In the genomic region with DNA sequence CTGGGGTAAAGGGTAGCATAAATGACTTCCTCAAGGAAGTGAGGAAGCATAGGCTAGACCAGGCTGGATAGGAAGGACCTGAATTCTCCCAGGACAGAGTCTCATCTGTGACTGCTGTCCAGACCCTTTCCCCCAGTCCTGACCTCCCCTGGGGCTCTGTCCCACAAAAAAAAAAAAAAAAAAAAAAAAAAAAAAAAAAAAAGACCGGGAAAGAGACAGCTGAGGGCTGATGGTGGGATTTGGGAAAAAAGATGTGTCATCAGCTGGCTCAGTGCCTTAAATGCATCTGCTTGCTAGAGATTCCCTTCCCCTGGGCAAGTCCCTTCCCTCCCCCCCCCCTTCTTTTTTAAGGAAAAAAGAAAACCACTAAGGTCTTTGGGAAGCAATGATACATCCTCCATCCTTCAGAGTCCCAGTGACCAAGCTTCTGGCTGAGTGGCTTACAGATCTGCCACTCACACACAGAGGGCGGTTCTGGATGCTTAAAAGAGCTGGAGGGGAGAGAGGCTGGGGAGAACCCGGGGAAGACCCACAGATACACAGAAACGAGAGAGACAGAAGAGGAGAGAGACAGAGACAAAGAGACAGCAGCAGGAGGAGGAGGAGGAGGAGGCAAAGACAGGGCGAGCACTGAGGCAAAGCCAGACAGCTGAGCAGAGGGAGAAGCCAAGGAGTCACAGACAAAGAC, we compare ENCODE assay signal across 7 mouse cellular contexts. TPM values are rescaled to one million over a fixed set of nuclear protein-coding genes. Genes with fewer than 3 reads are reported as not detected.
DNase-seq lines count a peak whose midpoint lies in the region; ATAC-seq lines count a peak whose summit lies in the region.

A gene (plus strand): TSS at position 509 of the 688 bp plus-strand sequence.

- no peaks in the 10 kb centered on the region for H3K9me3 ChIP-seq in forebrain, embryonic 10.5 days
- H3K9me3 ChIP-seq in hindbrain, embryonic 10.5 days, result no peaks in the 10 kb centered on the region
- no peaks in the 10 kb centered on the region for H3K9me3 ChIP-seq in neural tube, embryonic 13.5 days

- H3K27ac ChIP-seq in forebrain, embryonic 10.5 days, result peak within 1 kb of the TSS; percentile 95
- peak within 1 kb of the TSS; percentile 96 for H3K27ac ChIP-seq in hindbrain, embryonic 10.5 days
- H3K27ac ChIP-seq in neural tube, embryonic 13.5 days (replicated peaks), result peak within 1 kb of the TSS; percentile 81

- peaks cover 14% of the 10 kb centered on the region for H3K27me3 ChIP-seq in forebrain, embryonic 10.5 days (ENCODE audit: poor library complexity, severe bottlenecking)
- H3K27me3 ChIP-seq in hindbrain, embryonic 10.5 days (ENCODE audit: insufficient read depth, poor library complexity, severe bottlenecking), result no peaks in the 10 kb centered on the region
- H3K27me3 ChIP-seq in neural tube, embryonic 13.5 days, result no peaks in the 10 kb centered on the region

- WGBS in forebrain, embryonic 10.5 days, result 12% methylated on average over 5 of the region's 5 CpGs
- 17% methylated on average over 5 of the region's 5 CpGs for WGBS in hindbrain, embryonic 10.5 days
- WGBS in neural tube, embryonic 13.5 days, result 17% methylated on average over 5 of the region's 5 CpGs

- H3K4me2 ChIP-seq in neural tube, embryonic 13.5 days, result peak within 1 kb of the TSS; percentile 53

- peak within 1 kb of the TSS; percentile 53 for H3K4me3 ChIP-seq in forebrain, embryonic 10.5 days
- H3K4me3 ChIP-seq in hindbrain, embryonic 10.5 days, result peak within 1 kb of the TSS; percentile 55
- H3K4me3 ChIP-seq in neural tube, embryonic 13.5 days, result peak within 1 kb of the TSS; percentile 29

- H3K4me1 ChIP-seq in forebrain, embryonic 10.5 days, result peaks cover 77% of the 10 kb centered on the region
- peaks cover 73% of the 10 kb centered on the region for H3K4me1 ChIP-seq in hindbrain, embryonic 10.5 days (replicated peaks)
- H3K4me1 ChIP-seq in neural tube, embryonic 13.5 days (replicated peaks), result peaks cover 68% of the 10 kb centered on the region

- DNase-seq in testis, postnatal 10 days (ENCODE audit: low spot score), result peak; percentile 63
- no peak for DNase-seq in testis, postnatal 14 days (ENCODE audit: low spot score)
- DNase-seq in forebrain, embryonic 10.5 days (ENCODE audit: extremely low spot score, low spot score), result peak; percentile 54
- peak; percentile 66 for DNase-seq in hindbrain, embryonic 10.5 days (ENCODE audit: low spot score)
- peak in 1 of 2 experiments; percentile 34 for DNase-seq in left cerebral cortex, postnatal 36 days (ENCODE audit: low spot score in 2 of 2)
- DNase-seq in c-Kit-positive CD71-positive TER-119-positive erythroid progenitor cells, embryonic 14.5 days (ENCODE audit: low spot score), result no peak

- peaks cover 30% of the 10 kb centered on the region for H3K36me3 ChIP-seq in forebrain, embryonic 10.5 days (replicated peaks)
- peaks cover 22% of the 10 kb centered on the region for H3K36me3 ChIP-seq in hindbrain, embryonic 10.5 days
- H3K36me3 ChIP-seq in neural tube, embryonic 13.5 days, result peaks cover 6% of the 10 kb centered on the region; the same call in 1 of the 2 replicates

- intact Hi-C loops in left cerebral cortex, postnatal 36 days (cut with DNase I), result loop anchor here (10.0 kb wide), 1 partner anchor 135 kb away; a partner anchor contains a TSS

- ATAC-seq in neural tube, embryonic 13.5 days (ENCODE audit: low read depth), result no peak

- peak within 1 kb of the TSS; percentile 41 for H3K9ac ChIP-seq in neural tube, embryonic 13.5 days

RNA-seq across cellular contexts. Expression of the gene that starts here (rescaled TPM):
- polyA plus RNA-seq in forebrain, embryonic 10.5 days (2016; fragmentation: Nextera tagmentation; extraction: Ambion mirVana), result 9.3 and 10.8 TPM in 2 replicates
- polyA plus RNA-seq in hindbrain, embryonic 10.5 days (2016; fragmentation: Nextera tagmentation; extraction: Ambion mirVana), result 10.4 and 13.0 TPM in 2 replicates
- total RNA-seq in left cerebral cortex, postnatal 36 days (2021), result 10 to 100 TPM; 11.1 to 16.4 TPM
- polyA plus RNA-seq in neural tube, embryonic 13.5 days (2015; fragmentation: Nextera tagmentation; extraction: Ambion mirVana), result 3.0 and 4.3 TPM in 2 replicates

Comparison
In these comparisons a context has a peak if more than half of its experiments do, and no peak if none do; other contexts are left out.
1. DNase-seq: peak in testis, postnatal 10 days (single experiment), forebrain, embryonic 10.5 days (single experiment) and hindbrain, embryonic 10.5 days (single experiment); none in testis, postnatal 14 days (single experiment) and c-Kit-positive CD71-positive TER-119-positive erythroid progenitor cells, embryonic 14.5 days (single experiment).
2. Peak in every context shown above with its lines, with median percentiles within 50 percentile points of each other: H3K27ac ChIP-seq and H3K4me3 ChIP-seq.